Mouse (Mus musculus) inflammation-experienced regulatory T-cells, adult 6 months (primary cell): ENCODE results near the gene Ccnj. TPM values are rescaled to one million over a fixed set of nuclear protein-coding genes. Genes with fewer than 3 reads are reported as not detected.
A peak's percentile ranks its signal among the peaks of the same experiment; 100 is the strongest.

Experiments
- ATAC-seq: one replicate; pipeline ENCODE4 v1.8.0; 2017
- polyA plus RNA-seq, 3 experiments: library from polyadenylated mRNA; unstranded; fragments of 100-300 nt; shearing (Covaris generic); gene quantifications; one replicate each; pipeline ENCODE4 v1.2.1; 2017

Ccnj gene
- polyA plus RNA-seq, 3 experiments from 2014 or later: 2.7 to 5.1 (median 4.8) TPM

DNA sequence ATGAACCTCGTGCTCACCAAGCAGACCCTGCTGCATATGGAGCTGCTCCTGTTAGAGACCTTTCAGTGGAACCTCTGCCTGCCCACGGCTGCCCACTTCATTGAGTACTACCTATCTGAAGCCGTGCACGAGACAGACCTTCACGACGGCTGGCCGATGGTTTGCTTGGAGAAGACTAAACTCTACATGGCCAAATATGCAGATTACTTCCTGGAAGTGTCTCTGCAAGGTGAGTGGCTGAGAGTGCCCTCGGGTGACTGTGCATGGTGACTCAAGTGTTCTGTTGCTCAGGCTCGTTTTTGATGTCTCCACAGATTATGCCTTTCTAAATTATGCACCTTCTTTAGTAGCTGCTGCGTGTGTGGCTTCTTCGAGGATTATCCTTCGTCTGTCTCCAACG is 13.7 kb downstream of the Ccnj start:
- no peak for ATAC-seq

DNA sequence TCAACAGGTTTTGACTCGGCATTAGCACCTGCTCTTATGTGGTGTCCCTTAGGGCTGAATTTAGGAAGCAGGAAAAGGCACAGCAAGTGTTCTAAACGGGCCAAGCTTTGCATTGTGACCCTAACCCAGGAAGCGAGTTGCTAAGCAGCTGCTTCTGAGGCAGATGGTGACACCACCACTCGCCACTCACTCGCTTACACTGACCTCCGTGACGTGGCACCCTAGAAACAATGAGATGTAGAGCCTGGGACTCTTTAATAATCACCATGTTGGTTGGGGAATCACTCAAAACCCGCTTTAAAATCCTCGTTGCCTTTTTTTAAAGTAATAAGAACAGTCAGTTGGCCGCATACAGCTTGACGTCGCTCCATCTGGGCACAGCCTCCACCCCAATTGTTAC is 18.3 kb downstream of the Ccnj start:
- no peak for ATAC-seq

DNA sequence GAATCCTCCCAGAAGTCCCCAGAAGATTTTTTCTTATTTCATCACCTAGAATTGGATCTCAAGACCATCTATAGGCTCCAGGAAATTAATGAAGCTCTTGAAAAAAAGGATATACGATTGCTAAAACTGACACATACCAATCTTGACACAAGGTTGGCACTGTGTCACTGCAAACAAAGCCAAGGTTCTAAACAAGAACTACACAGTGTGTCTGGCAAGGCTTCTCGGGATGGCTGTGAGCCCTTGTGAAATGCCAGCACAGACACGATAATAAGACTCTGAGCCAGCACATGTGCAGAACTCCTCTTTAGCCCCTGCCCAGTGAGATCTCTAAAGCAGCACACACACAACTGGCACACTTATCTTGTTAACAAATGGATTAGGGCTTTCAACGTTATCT is 28.5 kb downstream of the Ccnj start:
- ATAC-seq: no peak

DNA sequence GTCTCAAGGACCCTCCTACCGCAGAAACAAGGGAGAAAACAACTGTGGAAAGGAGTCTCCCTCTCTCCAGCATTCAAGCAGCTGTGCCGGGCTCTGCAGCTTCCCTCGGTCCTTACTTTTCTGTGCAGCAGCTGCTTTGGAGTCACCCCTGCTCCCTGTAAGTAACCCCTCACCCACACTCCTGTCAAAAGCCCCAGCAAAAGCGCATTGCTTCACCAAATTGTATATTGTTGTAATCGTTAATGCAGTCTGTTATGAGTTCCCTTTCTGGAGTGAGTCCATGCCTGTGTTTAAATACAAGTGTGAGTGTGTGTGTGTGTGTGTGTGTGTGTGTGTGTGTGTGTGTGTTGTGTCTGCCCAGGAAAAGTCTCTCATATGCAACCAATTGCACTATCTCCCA is 37.2 kb downstream of the Ccnj start:
- no peak for ATAC-seq

DNA sequence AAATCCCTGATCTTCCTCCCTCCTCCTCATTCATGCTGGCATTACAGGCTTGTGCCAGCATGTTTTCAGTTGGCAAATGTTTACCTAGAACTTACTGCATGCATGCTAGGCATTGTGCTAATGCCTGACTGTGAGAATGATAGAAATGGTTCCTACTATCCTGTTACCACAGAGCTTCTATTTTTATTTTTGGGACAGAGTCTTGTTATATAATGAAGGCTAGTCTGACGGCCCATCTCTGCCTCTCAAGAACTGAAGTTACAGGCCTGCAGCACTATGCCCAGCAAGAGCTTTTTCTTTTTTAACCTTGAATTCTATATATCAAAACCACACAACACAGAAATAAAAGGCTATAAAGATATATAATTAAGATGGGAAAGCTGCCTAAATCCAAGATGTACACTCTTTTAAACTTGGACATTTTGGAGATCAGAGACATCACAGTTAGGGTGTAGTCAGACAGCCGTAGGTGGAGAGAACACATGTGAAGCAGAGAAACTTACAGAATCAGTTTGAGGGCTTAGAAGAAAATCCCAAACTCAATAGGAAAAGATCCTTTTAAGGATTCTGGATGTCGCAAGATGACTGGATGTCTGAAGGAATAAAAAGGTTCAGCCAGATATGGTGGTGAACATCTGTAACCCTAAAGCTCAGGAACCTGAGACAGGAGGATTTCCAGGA is 38.5 kb downstream of the Ccnj start:
- no peak for ATAC-seq

DNA sequence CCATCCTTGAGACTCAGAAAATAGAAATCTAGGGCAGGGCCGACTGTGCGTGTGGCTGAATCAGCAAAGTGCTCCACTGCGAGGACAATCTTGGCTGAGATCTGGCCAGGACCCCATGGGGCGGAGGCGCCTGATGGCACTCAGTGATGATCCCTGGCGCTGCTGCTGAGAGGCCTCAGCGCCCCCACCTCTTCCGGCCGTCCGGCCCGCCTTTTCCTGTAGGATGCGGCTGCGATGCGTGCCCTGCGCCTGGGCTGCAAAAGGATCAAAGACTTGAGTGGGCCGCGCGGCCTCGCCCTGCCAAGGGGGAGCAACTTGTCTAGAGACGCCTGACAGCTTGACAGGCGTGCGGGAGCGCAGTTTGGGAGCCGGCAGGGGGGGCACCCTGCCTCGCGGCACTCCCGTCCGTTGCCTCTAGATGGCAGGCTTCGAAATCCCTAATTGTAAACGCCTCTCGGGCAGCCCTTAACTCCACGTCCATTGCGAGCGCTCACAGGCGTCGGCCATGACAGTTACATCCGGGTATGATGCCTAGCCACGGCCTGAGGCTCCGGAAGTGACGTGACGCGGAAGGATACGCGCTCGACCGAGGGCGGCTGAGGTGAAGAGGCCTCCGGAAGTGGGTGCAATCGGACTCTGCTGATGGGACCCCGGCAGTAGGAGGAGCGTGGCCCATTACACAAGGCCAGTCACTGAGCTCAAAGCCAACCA is 42.0 kb downstream of the Ccnj start:
- peak; percentile 69 for ATAC-seq

DNA sequence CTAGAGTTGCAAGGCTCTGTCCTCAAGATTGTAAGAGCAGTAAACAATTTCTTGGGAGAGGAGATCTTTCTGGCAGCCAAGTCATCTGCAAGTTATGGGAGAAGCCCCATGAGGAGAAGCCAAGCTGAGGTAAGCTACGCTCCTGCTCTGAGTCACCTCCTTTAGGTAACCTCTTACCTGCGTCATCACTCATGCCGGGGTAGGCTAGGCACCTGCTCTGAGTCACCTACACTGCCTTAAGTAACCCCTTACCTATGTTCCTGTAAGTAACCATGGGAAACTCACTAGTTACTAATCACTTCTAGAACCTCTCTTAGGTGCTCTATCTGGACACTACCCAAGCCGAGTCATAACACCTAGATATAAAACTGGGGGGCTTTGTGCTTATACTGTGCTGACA is 50.6 kb downstream of the Ccnj start:
- ATAC-seq: no peak

DNA sequence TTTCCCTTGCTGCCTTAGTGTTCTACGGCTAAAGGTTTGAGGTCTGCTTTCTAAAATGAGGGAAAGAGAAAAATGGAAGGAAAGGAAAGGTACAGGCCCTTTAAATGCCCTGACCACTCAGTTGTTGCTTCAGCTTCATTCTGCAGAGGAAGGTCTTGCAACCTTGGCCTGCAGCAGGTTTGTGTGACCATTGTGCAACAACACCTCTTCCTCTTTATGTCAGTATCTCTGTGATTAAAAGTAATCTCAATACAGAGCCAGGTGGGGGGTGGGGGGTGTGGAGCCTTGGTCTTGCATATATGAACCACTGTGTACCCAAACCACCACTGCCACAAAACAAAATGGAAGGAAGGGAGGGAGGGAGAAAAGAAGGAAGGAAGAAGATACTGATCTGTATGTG is 57.8 kb downstream of the Ccnj start:
- ATAC-seq: no peak

DNA sequence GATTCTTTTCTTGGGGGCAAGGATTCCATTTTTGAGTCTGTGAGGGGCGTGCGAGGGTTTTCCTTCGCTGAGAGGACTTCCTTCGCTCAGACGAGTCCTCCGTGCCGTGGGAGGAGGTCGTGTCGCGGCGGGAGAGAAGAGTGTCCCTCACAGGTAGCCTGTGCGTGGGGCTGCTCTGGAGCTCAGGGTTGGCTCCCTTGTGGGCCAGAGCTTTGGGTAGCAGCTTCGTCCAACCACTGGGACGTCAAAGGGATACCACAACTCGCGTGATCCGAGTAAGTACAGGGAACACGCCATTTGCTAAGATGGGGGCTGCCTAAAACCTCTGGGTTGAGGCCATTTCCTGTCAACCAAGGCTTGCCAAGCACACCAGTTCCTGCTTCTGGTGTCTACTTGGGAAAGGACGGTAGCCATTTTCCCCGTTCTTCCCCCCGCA is 63.0 kb downstream of the Ccnj start:
- ATAC-seq: peak; percentile 71

DNA sequence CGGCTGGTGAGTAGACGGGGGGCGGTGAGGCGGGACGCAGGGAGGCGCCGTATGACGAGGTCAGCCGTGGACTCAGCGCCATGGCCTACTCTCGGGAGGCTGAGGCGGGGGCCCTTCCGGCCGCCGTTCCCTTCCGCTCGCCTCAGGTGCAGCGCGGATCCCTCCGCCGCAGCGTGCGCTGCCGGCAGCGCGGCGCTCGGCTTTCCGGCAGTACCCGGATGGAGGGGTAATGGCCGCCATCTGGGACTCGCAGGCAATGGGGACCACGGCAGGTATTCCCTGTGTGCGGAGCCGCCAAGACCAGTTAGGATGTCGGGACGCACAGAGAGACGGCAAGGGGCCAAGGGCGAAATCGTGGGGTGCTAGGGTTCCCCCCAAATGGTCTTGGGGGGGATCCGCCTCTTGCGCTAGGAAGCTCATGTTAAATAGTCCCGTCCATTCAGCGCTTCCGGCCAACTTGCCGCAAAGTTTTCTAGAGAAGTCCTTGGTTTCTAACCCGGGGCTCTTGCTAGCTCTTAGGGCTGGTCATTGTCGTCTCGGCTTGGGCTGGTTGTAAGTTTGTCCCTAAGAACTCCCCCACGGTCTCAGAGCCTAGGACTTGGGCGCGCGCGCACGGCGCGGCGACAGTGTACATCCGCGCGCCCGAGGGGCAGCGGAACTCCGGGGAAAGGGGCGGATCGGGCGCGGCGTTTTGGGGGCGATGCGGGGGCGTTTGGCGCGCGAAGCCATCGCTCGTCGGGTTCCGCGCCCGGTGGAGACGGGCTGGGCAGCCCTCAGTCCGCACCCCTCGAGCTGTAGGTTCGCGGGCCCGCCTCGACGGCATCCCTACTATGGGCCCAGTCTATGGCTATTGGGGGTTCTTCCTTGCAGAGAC is 63.7 kb downstream of the Ccnj start, which contains the start of gene Zfp518a:
Gene Zfp518a, plus strand, starts transcription at position 187 of the 874 bp plus-strand sequence.
- peak; percentile 78 for ATAC-seq

DNA sequence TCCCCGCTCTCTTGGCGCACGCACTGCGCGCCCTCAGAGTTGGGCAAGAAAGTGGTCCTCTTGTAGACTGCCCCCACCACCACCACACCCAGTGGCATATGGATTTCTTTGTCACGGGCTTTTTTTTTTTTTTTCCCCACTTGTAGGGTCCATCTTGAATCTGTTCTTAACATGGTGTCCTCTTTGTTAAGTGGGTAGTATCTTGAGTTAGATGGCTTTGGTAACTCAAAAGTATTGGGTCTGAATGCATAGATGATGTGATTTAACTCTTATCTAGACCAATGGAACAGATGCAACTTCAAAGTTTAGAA is 64.3 kb downstream of the Ccnj start:
- ATAC-seq: peak; percentile 7

Other genes with a start within 250 kb of the Ccnj start
- 10 to 100 TPM; 34.5 to 39.7 (median 38.7) TPM for gene Aldh18a1, start 242.8 kb upstream of the Ccnj start, polyA plus RNA-seq
- gene Tctn3, start 219.0 kb upstream of the Ccnj start, polyA plus RNA-seq: 1 to 10 TPM; 5.8 to 9.4 (median 9.1) TPM
- 10 to 100 TPM; 46.8 to 61.9 (median 50.3) TPM for gene Entpd1, start 218.9 kb upstream of the Ccnj start, polyA plus RNA-seq
- under 1 TPM in 2 of 3 experiments, not detected in 1; 0.13 to 0.15 TPM for gene Cc2d2b, start 82.5 kb upstream of the Ccnj start, polyA plus RNA-seq
- 10 to 100 TPM; 11.7 to 13.0 (median 12.0) TPM for gene Zfp518a, start 63.4 kb downstream of the Ccnj start, polyA plus RNA-seq
- 1 to 10 TPM in 2 of 3 experiments, not detected in 1; 1.8 to 2.0 TPM for gene Blnk, start 163.3 kb downstream of the Ccnj start, polyA plus RNA-seq
- gene Dntt, start 198.0 kb downstream of the Ccnj start, polyA plus RNA-seq: under 1 TPM in 2 of 3 experiments, not detected in 1; 0.18 to 0.42 TPM
- gene Opalin, start 245.8 kb downstream of the Ccnj start, polyA plus RNA-seq: not detected